Mouse (Mus musculus) E14TG2a.4 (cell line): ENCODE measurements around the gene Rtn4rl1.

Experiments
- CTCF ChIP-seq: conservative IDR thresholded peaks from 2 replicates; pipeline ENCODE4 v1.5.1; 2014; ENCODE audit warnings: low read length
- POU5F1 ChIP-seq: IDR thresholded peaks from 2 replicates; pipeline ENCODE4 v1.6.1; 2014; ENCODE audit warnings: low read length, borderline replicate concordance

DNA sequence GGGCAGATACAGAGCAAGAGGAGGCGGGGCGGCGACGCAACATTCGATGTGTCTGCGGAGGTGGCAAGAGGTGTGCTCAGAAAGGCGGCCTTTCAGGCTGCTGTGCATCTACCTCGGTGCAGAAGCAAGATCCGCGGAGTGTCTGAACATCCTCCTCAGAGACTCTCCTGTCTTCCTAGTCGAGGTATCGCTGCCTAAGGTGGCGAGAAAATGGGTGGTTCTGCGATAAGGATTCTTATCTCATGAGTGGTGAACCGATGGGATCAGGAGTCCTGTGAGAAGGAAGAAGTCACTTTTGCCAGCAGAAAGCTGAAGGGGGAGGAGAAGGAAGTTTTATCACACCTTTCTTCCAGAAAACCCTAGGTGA is 19.8 kb upstream of the Rtn4rl1 start:
- no peak for TF ChIP-seq CTCF
- TF ChIP-seq POU5F1: no peak
